Mouse (Mus musculus) forebrain, embryonic 11.5 days (tissue): Measurements from ENCODE around the gene Trim9. TPM values are rescaled to one million over a fixed set of nuclear protein-coding genes. Genes with fewer than 3 reads are reported as not detected.

Experiments used
- ATAC-seq: fragments of 200-750 bp; cut with Nextera tagmentation; replicated peaks from 2 replicates; pipeline ENCODE4 v1.8.0; 2017; ENCODE audit warnings: moderate TSS enrichment; ENCODE audit not compliant: low FRiP score
- DNase-seq: peaks from one replicate; pipeline ENCODE4 v3.0.0-alpha.2; 2017; ENCODE audit warnings: low spot score
- H3K27ac ChIP-seq: fragments of 300-500 bp; sonication (generic); 2 replicates; pipeline ENCODE4 v1.5.1; 2014; ENCODE audit warnings: low read depth, low read length
- H3K27me3 ChIP-seq: fragments of 300-500 bp; sonication (generic); 2 replicates; pipeline ENCODE4 v1.6.1; 2014; ENCODE audit warnings: mild to moderate bottlenecking, low read length, mixed read lengths; ENCODE audit not compliant: control insufficient read depth, insufficient read depth
- H3K36me3 ChIP-seq: fragments of 300-500 bp; sonication (generic); 2 replicates; pipeline ENCODE4 v1.6.1; 2014; ENCODE audit warnings: mild to moderate bottlenecking, low read length, moderate library complexity, mixed read lengths; ENCODE audit not compliant: control insufficient read depth, insufficient read depth
- H3K4me1 ChIP-seq: fragments of 300-500 bp; sonication (generic); replicated peaks from 2 replicates; pipeline ENCODE4 v1.6.1; 2014; ENCODE audit warnings: low read length, mixed read lengths; ENCODE audit not compliant: control insufficient read depth, insufficient read depth
- H3K4me2 ChIP-seq: fragments of 300-500 bp; sonication (generic); 2 replicates; pipeline ENCODE4 v1.6.1; 2014; ENCODE audit warnings: low read depth, mild to moderate bottlenecking, low read length, moderate library complexity, mixed read lengths; ENCODE audit not compliant: severe bottlenecking
- H3K4me3 ChIP-seq: fragments of 300-500 bp; sonication (generic); 2 replicates; pipeline ENCODE4 v1.5.1; 2014; ENCODE audit warnings: low read depth, low read length
- H3K9ac ChIP-seq: fragments of 300-500 bp; sonication (generic); 2 replicates; pipeline ENCODE4 v1.6.1; 2014; ENCODE audit warnings: low read length
- H3K9me3 ChIP-seq: fragments of 300-500 bp; sonication (generic); 2 replicates; pipeline ENCODE4 v1.6.1; 2016; ENCODE audit warnings: low read length, mixed read lengths; ENCODE audit not compliant: control insufficient read depth
- WGBS: fragments of 180-500 bp; shearing (Covaris S2); extraction: QIAGEN DNeasy Blood & Tissue Kit; methylation state at CpG from one replicate; pipeline ENCODE4 v1.1.7; 2014; 5-methylcytosine and 5-hydroxymethylcytosine counted together
- polyA plus RNA-seq: library from polyadenylated mRNA; unstranded; fragments of >200 nt; fragmentation: Nextera tagmentation; extraction: Ambion mirVana; gene quantifications from 2 replicates; pipeline ENCODE4 v1.2.1, GENCODE M21; 2014

The Trim9 gene
- polyA plus RNA-seq, 1 experiment from 2014 or later: 14.5 TPM

DNA sequence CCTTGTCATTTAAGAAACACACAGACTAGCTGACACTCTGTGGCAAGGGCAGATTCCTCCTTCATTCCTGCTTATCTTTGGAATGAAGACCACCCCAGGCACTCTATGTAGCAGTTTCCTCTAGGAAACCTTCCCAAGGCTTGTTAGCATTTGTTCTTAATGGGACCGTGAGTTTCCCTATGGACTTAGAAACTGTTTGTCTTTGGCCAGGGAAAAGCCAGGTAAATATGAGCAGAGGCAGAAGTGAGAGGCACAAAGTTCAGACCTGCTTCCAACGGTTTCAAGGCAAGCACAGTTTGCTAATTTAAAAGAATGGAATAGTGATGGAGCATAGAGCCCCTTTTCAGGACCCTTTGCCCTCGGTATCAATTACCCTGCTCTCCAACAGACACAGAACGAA, 124.1 kb downstream of the Trim9 start:
- WGBS: 70% methylated on average over 4 of the region's 4 CpGs
- Histone ChIP-seq H3K9ac (no peak overlapping the region), H3K27ac (no peak overlapping the region), H3K4me2 (no peak overlapping the region), H3K4me1 (peaks cover 11% of the 10 kb centered on the region; the same call in 1 of the 2 replicates), H3K27me3 (0 out of 2 replicates have a peak, but pooled peaks cover 5% of the 10 kb centered on the region), H3K36me3 (no peaks in the 10 kb centered on the region), H3K4me3 (no peak overlapping the region), H3K9me3 (no peaks in the 10 kb centered on the region)
- no peak for DNase-seq
- ATAC-seq: no peak

DNA sequence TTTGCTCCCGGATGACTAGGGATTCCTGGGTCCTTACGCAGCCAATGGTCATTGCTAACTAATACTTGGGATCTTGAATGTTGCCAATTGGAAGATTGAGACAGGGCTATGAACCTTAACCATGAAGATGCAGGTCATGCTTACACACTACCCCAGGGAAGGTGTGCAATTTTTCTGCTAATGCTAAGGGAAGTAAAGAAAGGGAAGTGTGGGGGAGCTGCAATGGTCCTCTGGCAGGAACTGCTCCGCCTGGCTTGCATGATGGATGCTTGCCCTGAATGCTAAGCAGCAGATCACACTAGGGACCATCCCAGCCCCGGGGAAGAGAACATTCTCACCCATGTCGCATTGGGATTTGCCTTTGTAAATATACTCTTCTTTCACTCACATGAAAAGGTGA, 126.0 kb downstream of the Trim9 start:
- Histone ChIP-seq H3K9ac (no peak overlapping the region), H3K9me3 (no peaks in the 10 kb centered on the region), H3K27me3 (0 out of 2 replicates have a peak, but pooled peaks cover under 1% of the 10 kb centered on the region), H3K4me3 (no peak overlapping the region), H3K36me3 (no peaks in the 10 kb centered on the region), H3K4me2 (no peak overlapping the region), H3K27ac (no peak overlapping the region), H3K4me1 (0 out of 2 replicates have a peak, but pooled peaks cover 2% of the 10 kb centered on the region)
- WGBS: 88% methylated on average over 5 of the region's 5 CpGs
- DNase-seq (no peak), ATAC-seq (no peak)

DNA sequence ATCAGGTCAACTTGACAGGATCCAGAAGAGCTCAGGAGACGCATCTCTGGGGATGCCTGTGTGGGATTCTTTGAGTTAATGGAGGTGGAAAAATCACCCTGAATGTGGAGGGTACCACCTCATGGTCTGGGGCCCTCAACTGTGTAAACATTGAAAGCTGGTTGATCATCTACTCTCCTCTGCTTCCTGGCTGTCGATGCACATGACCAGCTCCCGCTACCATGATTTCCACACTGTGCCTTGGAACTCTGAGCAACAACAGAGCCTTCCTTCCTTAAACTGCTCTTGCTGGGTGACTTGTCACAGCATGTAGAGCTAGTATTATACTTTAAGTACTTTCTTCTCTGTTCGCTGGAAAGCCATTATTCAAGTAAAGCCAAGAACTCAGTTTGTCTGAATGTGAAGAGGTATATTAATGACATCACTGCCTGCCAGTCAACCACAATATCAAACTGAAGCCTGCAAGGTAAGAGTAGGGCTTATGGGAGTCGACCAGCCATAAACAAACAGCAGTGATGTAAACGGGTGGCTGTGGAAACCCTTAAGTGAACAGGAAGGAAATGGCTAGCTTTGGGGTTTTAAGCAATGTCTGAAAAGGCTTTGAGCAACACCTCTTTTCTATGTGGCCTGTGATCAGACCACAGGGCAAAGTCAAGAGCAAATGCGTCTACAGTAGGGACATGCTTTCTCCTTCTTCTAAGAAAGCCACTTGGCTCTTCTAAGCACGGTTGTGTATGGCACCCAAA, 128.4 kb downstream of the Trim9 start:
- Histone ChIP-seq H3K9me3 (no peaks in the 10 kb centered on the region), H3K36me3 (no peaks in the 10 kb centered on the region), H3K27me3 (no peaks in the 10 kb centered on the region), H3K9ac (no peak overlapping the region), H3K4me2 (no peak overlapping the region), H3K4me1 (peaks cover 2% of the 10 kb centered on the region; the same call in 1 of the 2 replicates), H3K4me3 (no peak overlapping the region), H3K27ac (no peak overlapping the region)
- no peak for ATAC-seq
- no peak for DNase-seq
- WGBS: 89% methylated on average over 8 of the region's 8 CpGs

DNA sequence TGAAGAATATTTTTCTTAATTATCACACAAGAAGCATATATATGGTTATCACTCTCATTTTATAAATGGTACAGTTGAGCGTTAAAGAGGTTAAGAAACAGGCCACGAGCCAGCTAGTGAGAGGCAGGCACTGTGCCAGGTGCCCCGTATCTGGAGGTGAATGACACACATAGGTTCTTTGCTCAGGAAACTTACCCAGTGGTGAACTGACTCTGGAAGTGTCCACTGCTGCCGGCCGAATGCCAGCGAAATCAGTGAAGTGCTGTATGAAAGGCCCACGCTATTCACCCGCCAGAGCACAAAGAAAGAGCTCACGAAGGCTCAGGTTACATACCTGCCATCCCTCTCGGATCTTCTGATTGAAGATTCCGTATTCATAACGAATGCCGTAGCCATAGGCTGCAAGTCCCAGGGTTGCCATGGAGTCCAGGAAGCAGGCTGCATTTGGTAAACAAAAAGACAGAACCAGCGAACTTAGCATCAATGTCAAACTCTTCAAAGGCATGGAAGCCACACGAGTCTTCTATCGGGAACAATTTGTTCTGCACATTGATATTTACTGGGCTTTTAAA, 131.1 kb downstream of the Trim9 start:
- H3K9ac ChIP-seq: no peak overlapping the region
- H3K27me3 ChIP-seq: no peaks in the 10 kb centered on the region
- no peaks in the 10 kb centered on the region for H3K36me3 ChIP-seq
- 47% methylated on average over 16 of the region's 16 CpGs for WGBS
- H3K4me1 ChIP-seq: no peaks in the 10 kb centered on the region; the same call in 1 of the 2 replicates
- no peak overlapping the region for H3K27ac ChIP-seq
- DNase-seq: no peak
- no peak for ATAC-seq
- no peak overlapping the region for H3K4me2 ChIP-seq
- no peaks in the 10 kb centered on the region for H3K9me3 ChIP-seq
- no peak overlapping the region for H3K4me3 ChIP-seq

DNA sequence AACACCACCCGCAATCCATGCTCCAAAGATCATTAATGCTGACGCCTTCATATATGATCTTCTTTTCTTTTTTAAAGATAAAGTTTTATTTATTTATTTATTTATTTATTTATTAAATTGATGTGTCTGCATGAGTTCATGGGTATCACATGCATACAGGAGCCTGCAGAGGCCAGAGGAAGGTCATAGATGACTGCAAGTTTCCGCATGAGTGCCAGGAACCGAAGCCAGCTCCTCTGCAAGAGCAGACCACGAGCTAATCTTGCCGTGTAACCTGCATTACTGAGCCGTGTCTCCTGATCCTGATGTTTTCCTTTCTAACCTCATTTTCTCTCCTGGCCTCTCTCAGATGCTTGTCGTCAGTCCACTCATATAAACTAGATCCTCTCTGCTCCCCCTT, 133.1 kb downstream of the Trim9 start:
- no peaks in the 10 kb centered on the region for H3K36me3 ChIP-seq
- no peak overlapping the region for H3K4me3 ChIP-seq
- no peak for ATAC-seq
- no peaks in the 10 kb centered on the region; the same call in 1 of the 2 replicates for H3K4me1 ChIP-seq
- no peak overlapping the region for H3K9ac ChIP-seq
- DNase-seq: no peak
- H3K4me2 ChIP-seq: no peak overlapping the region
- no peaks in the 10 kb centered on the region for H3K9me3 ChIP-seq
- no peaks in the 10 kb centered on the region for H3K27me3 ChIP-seq
- WGBS: 88% methylated on average over 8 of the region's 8 CpGs
- no peak overlapping the region for H3K27ac ChIP-seq

DNA sequence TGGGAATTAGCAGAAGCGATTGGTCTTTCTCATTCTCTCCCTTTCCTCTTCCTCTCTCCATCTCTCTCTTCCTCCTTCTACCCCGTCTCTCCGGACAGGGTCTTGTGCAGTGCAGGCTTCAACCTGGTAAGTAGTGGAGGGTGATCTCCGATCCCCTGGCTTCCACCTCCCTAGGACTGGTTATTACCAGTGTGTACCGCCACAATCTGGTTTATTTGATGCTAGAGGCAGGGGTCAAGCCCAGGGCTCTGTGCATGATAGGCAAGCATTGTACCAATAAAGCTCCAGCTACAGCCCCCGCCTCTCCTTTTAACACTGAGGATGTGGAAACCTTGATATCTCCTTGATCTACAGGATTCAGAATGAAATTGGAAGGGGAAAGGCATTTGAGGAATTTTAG, 133.8 kb downstream of the Trim9 start:
- Histone ChIP-seq H3K4me2 (no peak overlapping the region), H3K27ac (no peak overlapping the region)

GRCm38 (mm10) chr12:70212501-70212900, 134.9 kb downstream of the Trim9 start:
- no peak for ATAC-seq
- Histone ChIP-seq H3K4me2 (no peak overlapping the region), H3K27me3 (no peaks in the 10 kb centered on the region), H3K9ac (no peak overlapping the region), H3K4me3 (no peak overlapping the region), H3K36me3 (no peaks in the 10 kb centered on the region), H3K4me1 (no peaks in the 10 kb centered on the region; the same call in 1 of the 2 replicates), H3K27ac (no peak overlapping the region), H3K9me3 (no peaks in the 10 kb centered on the region)
- no peak for DNase-seq
- 89% methylated on average over 4 of the region's 4 CpGs for WGBS

More for the DNA sequence above, 133.8 kb downstream of the Trim9 start:
- Histone ChIP-seq H3K27me3 (no peaks in the 10 kb centered on the region), H3K4me1 (no peaks in the 10 kb centered on the region; the same call in 1 of the 2 replicates), H3K9me3 (no peaks in the 10 kb centered on the region), H3K36me3 (no peaks in the 10 kb centered on the region), H3K9ac (no peak overlapping the region), H3K4me3 (no peak overlapping the region)
- DNase-seq: no peak
- ATAC-seq: no peak
- 89% methylated on average over 6 of the region's 6 CpGs for WGBS

DNA sequence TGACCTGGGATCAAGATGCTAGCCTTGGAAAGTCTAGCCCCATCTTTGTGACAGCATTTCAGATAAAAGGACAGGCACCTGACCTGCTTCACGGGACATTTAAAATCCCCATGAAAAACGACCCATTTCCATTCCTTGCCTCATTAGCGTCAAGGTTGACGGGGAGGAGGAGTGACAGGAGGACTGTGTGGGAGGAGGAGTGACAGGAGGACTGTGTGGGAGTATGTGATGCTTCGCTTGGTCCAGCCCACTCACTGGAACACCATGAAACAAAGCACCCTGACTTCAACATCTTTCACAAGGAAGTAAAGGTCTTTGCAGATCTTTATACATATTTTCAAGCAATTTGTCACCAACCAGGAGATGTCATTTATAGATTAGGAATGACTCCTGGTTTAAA, 139.2 kb downstream of the Trim9 start:
- 73% methylated on average over 5 of the region's 5 CpGs for WGBS

More for the DNA sequence above, 139.2 kb downstream of the Trim9 start:
- ATAC-seq (no peak), DNase-seq (no peak)
- H3K4me1 ChIP-seq: no peaks in the 10 kb centered on the region
- no peaks in the 10 kb centered on the region for H3K27me3 ChIP-seq
- H3K36me3 ChIP-seq: no peaks in the 10 kb centered on the region
- no peak overlapping the region for H3K27ac ChIP-seq
- no peak overlapping the region for H3K4me3 ChIP-seq
- no peak overlapping the region for H3K9ac ChIP-seq
- no peak overlapping the region for H3K4me2 ChIP-seq
- H3K9me3 ChIP-seq: no peaks in the 10 kb centered on the region
